Mouse (Mus musculus) neural tube, embryonic 12.5 days (tissue): ENCODE measurements around the gene Fhl2. TPM values are rescaled to one million over a fixed set of nuclear protein-coding genes. Genes with fewer than 3 reads are reported as not detected.

Experiments
- ATAC-seq: fragments of 200-750 bp; cut with Nextera tagmentation; 2 replicates; pipeline ENCODE4 v1.8.0; 2017; ENCODE audit warnings: low read depth, mild to moderate bottlenecking, moderate TSS enrichment, moderate library complexity; ENCODE audit not compliant: low FRiP score
- H3K27ac ChIP-seq: fragments of 300-500 bp; sonication (generic); 2 replicates; pipeline ENCODE4 v1.5.1; 2016
- H3K27me3 ChIP-seq: fragments of 300-500 bp; sonication (generic); replicated peaks from 2 replicates; pipeline ENCODE4 v1.6.1; 2016; ENCODE audit warnings: mild to moderate bottlenecking
- H3K36me3 ChIP-seq: fragments of 300-500 bp; sonication (generic); 2 replicates; pipeline ENCODE4 v1.6.1; 2016; ENCODE audit warnings: mild to moderate bottlenecking
- H3K4me1 ChIP-seq: fragments of 300-500 bp; sonication (generic); 2 replicates; pipeline ENCODE4 v1.6.1; 2016
- H3K4me2 ChIP-seq: fragments of 300-500 bp; sonication (generic); replicated peaks from 2 replicates; pipeline ENCODE4 v1.6.1; 2016; ENCODE audit warnings: mild to moderate bottlenecking
- H3K4me3 ChIP-seq: fragments of 300-500 bp; sonication (generic); 2 replicates; pipeline ENCODE4 v1.5.1; 2016
- H3K9ac ChIP-seq: fragments of 300-500 bp; sonication (generic); 2 replicates; pipeline ENCODE4 v1.6.1; 2016; ENCODE audit warnings: mild to moderate bottlenecking
- H3K9me3 ChIP-seq: fragments of 300-500 bp; sonication (generic); 2 replicates; pipeline ENCODE4 v1.6.1; 2016; ENCODE audit warnings: mild to moderate bottlenecking
- WGBS: fragments of 180-500 bp; shearing (Covaris S2); methylation state at CpG from one replicate; pipeline ENCODE4 v1.1.7; 2016; 5-methylcytosine and 5-hydroxymethylcytosine counted together
- polyA plus RNA-seq: library from polyadenylated mRNA; unstranded; fragments of >200 nt; fragmentation: Nextera tagmentation; extraction: Ambion mirVana; gene quantifications from 2 replicates; pipeline ENCODE4 v1.2.1, GENCODE M21; 2016

Gene Fhl2
- polyA plus RNA-seq: 14.4 and 16.8 TPM in 2 replicates

- Histone ChIP-seq H3K4me1 (no peaks in the 10 kb centered on the region), H3K36me3 (no peaks in the 10 kb centered on the region), H3K27ac (no peak within 1 kb of the TSS), H3K4me2 (no peak within 1 kb of the TSS), H3K9me3 (no peaks in the 10 kb centered on the region), H3K4me3 (no peak within 1 kb of the TSS), H3K27me3 (no peaks in the 10 kb centered on the region), H3K9ac (no peak within 1 kb of the TSS)
- 79% methylated on average over 5 of the region's 5 CpGs for WGBS
- ATAC-seq: no peak
Observed at GRCm38 (mm10) chr1:43196661-43197241, at the start of gene Fhl2. TSS of gene Fhl2 (minus strand) at chr1:43196984.

GRCm38 (mm10) chr1:43245014-43245413 is 48.2 kb upstream of the Fhl2 start:
- Histone ChIP-seq H3K9me3 (no peaks in the 10 kb centered on the region), H3K9ac (no peak overlapping the region), H3K4me3 (no peak overlapping the region), H3K36me3 (no peaks in the 10 kb centered on the region), H3K27ac (no peak overlapping the region), H3K4me1 (no peaks in the 10 kb centered on the region), H3K27me3 (no peaks in the 10 kb centered on the region), H3K4me2 (no peak overlapping the region)
- no peak for ATAC-seq
- WGBS: 59% methylated on average over 2 of the region's 2 CpGs

- no peak overlapping the region for H3K9ac ChIP-seq
- no peak overlapping the region for H3K4me2 ChIP-seq
- no peaks in the 10 kb centered on the region for H3K36me3 ChIP-seq
- no peak overlapping the region for H3K4me3 ChIP-seq
- H3K27ac ChIP-seq: no peak overlapping the region
- H3K27me3 ChIP-seq: no peaks in the 10 kb centered on the region
- no peaks in the 10 kb centered on the region for H3K9me3 ChIP-seq
- 86% methylated on average over 2 of the region's 2 CpGs for WGBS
- no peak for ATAC-seq
- no peaks in the 10 kb centered on the region for H3K4me1 ChIP-seq
Observed at GRCm38 (mm10) chr1:43241208-43241607, 44.4 kb upstream of the Fhl2 start.

- 89% methylated on average over 2 of the region's 2 CpGs for WGBS
- H3K36me3 ChIP-seq: no peaks in the 10 kb centered on the region
Observed at GRCm38 (mm10) chr1:43239796-43240313, 43.1 kb upstream of the Fhl2 start.

GRCm38 (mm10) chr1:43238471-43238870 is 41.7 kb upstream of the Fhl2 start:
- no peaks in the 10 kb centered on the region for H3K9me3 ChIP-seq
- 80% methylated on average over 2 of the region's 2 CpGs for WGBS
- H3K9ac ChIP-seq: no peak overlapping the region
- ATAC-seq: no peak
- no peak overlapping the region for H3K4me2 ChIP-seq
- H3K4me3 ChIP-seq: no peak overlapping the region
- no peak overlapping the region for H3K27ac ChIP-seq
- H3K4me1 ChIP-seq: no peaks in the 10 kb centered on the region
- H3K36me3 ChIP-seq: no peaks in the 10 kb centered on the region
- no peaks in the 10 kb centered on the region for H3K27me3 ChIP-seq

More at GRCm38 (mm10) chr1:43239796-43240313, 43.1 kb upstream of the Fhl2 start:
- H3K9me3 ChIP-seq: no peaks in the 10 kb centered on the region
- H3K27me3 ChIP-seq: no peaks in the 10 kb centered on the region
- H3K4me3 ChIP-seq: no peak overlapping the region
- H3K27ac ChIP-seq: no peak overlapping the region
- H3K4me1 ChIP-seq: no peaks in the 10 kb centered on the region
- no peak for ATAC-seq
- H3K9ac ChIP-seq: no peak overlapping the region
- H3K4me2 ChIP-seq: no peak overlapping the region

GRCm38 (mm10) chr1:43237360-43238235 is 40.8 kb upstream of the Fhl2 start:
- no peak for ATAC-seq
- no peak overlapping the region for H3K4me3 ChIP-seq
- no peak overlapping the region for H3K9ac ChIP-seq
- H3K4me1 ChIP-seq: no peaks in the 10 kb centered on the region
- H3K27ac ChIP-seq: no peak overlapping the region
- no peaks in the 10 kb centered on the region for H3K36me3 ChIP-seq
- WGBS: 79% methylated on average over 3 of the region's 3 CpGs
- H3K9me3 ChIP-seq: no peaks in the 10 kb centered on the region
- no peaks in the 10 kb centered on the region for H3K27me3 ChIP-seq
- no peak overlapping the region for H3K4me2 ChIP-seq

- H3K9ac ChIP-seq: no peak overlapping the region
- H3K27me3 ChIP-seq: no peaks in the 10 kb centered on the region
- H3K9me3 ChIP-seq: no peaks in the 10 kb centered on the region
- 78% methylated on average over 8 of the region's 8 CpGs for WGBS
- no peaks in the 10 kb centered on the region for H3K4me1 ChIP-seq
- no peak overlapping the region for H3K4me2 ChIP-seq
- H3K4me3 ChIP-seq: no peak overlapping the region
- H3K36me3 ChIP-seq: no peaks in the 10 kb centered on the region
- ATAC-seq: no peak
- no peak overlapping the region for H3K27ac ChIP-seq
Observed at GRCm38 (mm10) chr1:43225531-43226151, 28.9 kb upstream of the Fhl2 start.

GRCm38 (mm10) chr1:43224943-43225342 is 28.2 kb upstream of the Fhl2 start:
- Histone ChIP-seq H3K4me3 (no peak overlapping the region), H3K27me3 (no peaks in the 10 kb centered on the region), H3K36me3 (no peaks in the 10 kb centered on the region), H3K27ac (no peak overlapping the region), H3K9ac (no peak overlapping the region), H3K9me3 (no peaks in the 10 kb centered on the region), H3K4me1 (no peaks in the 10 kb centered on the region), H3K4me2 (no peak overlapping the region)
- 79% methylated on average over 4 of the region's 4 CpGs for WGBS
- no peak for ATAC-seq

GRCm38 (mm10) chr1:43224171-43224570 is 27.4 kb upstream of the Fhl2 start:
- no peaks in the 10 kb centered on the region for H3K4me1 ChIP-seq
- H3K4me3 ChIP-seq: no peak overlapping the region
- H3K36me3 ChIP-seq: no peaks in the 10 kb centered on the region
- H3K9me3 ChIP-seq: no peaks in the 10 kb centered on the region
- no peak for ATAC-seq
- no peaks in the 10 kb centered on the region for H3K27me3 ChIP-seq
- H3K9ac ChIP-seq: no peak overlapping the region
- H3K4me2 ChIP-seq: no peak overlapping the region
- WGBS: 59% methylated on average over 2 of the region's 2 CpGs
- H3K27ac ChIP-seq: no peak overlapping the region

GRCm38 (mm10) chr1:43223097-43223496 is 26.3 kb upstream of the Fhl2 start:
- Histone ChIP-seq H3K4me3 (no peak overlapping the region), H3K27ac (no peak overlapping the region), H3K9ac (no peak overlapping the region), H3K27me3 (no peaks in the 10 kb centered on the region), H3K36me3 (no peaks in the 10 kb centered on the region), H3K9me3 (no peaks in the 10 kb centered on the region), H3K4me2 (no peak overlapping the region), H3K4me1 (no peaks in the 10 kb centered on the region)
- 87% methylated on average over 5 of the region's 5 CpGs for WGBS
- no peak for ATAC-seq

- Histone ChIP-seq H3K4me1 (no peaks in the 10 kb centered on the region), H3K9me3 (no peaks in the 10 kb centered on the region), H3K27ac (no peak overlapping the region), H3K27me3 (no peaks in the 10 kb centered on the region), H3K36me3 (no peaks in the 10 kb centered on the region), H3K4me3 (no peak overlapping the region), H3K9ac (no peak overlapping the region), H3K4me2 (no peak overlapping the region)
- 83% methylated on average over 3 of the region's 3 CpGs for WGBS
- no peak for ATAC-seq
Observed at GRCm38 (mm10) chr1:43218016-43218680, 21.4 kb upstream of the Fhl2 start.

GRCm38 (mm10) chr1:43215601-43216000 is 18.8 kb upstream of the Fhl2 start:
- no peak for ATAC-seq
- no peaks in the 10 kb centered on the region for H3K4me1 ChIP-seq
- H3K4me3 ChIP-seq: no peak overlapping the region
- no peaks in the 10 kb centered on the region for H3K36me3 ChIP-seq
- H3K9ac ChIP-seq: no peak overlapping the region
- no peaks in the 10 kb centered on the region for H3K27me3 ChIP-seq
- no peak overlapping the region for H3K27ac ChIP-seq
- WGBS: 83% methylated on average over 3 of the region's 3 CpGs
- H3K4me2 ChIP-seq: no peak overlapping the region
- H3K9me3 ChIP-seq: no peaks in the 10 kb centered on the region
